In the genomic region with DNA sequence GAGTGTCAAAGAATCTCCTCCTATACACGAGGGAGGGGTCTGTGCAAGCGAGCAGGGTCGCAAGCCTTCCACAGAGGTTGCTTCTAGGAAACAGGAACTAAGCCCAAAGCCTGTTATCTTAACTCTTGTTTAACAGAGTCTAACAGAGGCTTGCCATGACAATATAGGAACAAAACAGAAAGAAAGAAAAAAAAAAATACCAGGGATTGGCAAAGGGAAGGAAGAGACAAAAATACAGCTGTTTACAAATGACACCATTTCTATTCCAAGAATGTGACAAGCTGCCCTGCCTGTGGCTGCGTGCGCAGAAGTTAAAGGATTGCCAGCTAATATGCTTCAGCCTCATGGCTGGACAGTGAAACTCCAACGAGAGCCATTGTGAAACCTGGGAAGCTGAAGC, we compare ENCODE assay signal across 10 mouse cellular contexts.
DNase-seq lines count a peak whose midpoint lies in the region; ATAC-seq and TF ChIP-seq lines count a peak whose summit lies in the region.
"Had no signal": no experiment of that assay in that cellular context is flagged by ENCODE, and none has a peak within 500 bp of the region (broad histone marks: within the 10 kb centered on the region; RNA-seq: fewer than 3 reads in every experiment).

No protein-coding gene starts in this region.

- no peak overlapping the region for H3K4me2 ChIP-seq in limb, embryonic 13.5 days (replicated peaks)
- peak overlapping the region; percentile 22 for H3K4me2 ChIP-seq in heart, embryonic 13.5 days
- no peak overlapping the region for H3K4me2 ChIP-seq in lung, embryonic 15.5 days
- H3K4me2 ChIP-seq in stomach, postnatal 0 days (replicated peaks; ENCODE audit: low read depth): no peak overlapping the region
- H3K4me2 ChIP-seq: midbrain, embryonic 12.5 days; neural tube, embryonic 15.5 days had no signal

- peak overlapping the region; percentile 39; the same call in 1 of the 2 replicates for H3K27ac ChIP-seq in limb, embryonic 13.5 days
- H3K27ac ChIP-seq in limb, embryonic 10.5 days: no peak overlapping the region
- peak overlapping the region; percentile 51 for H3K27ac ChIP-seq in heart, embryonic 13.5 days (replicated peaks)
- H3K27ac ChIP-seq in lung, embryonic 15.5 days: peak overlapping the region; percentile 78
- no peak overlapping the region for H3K27ac ChIP-seq in stomach, postnatal 0 days (replicated peaks)
- H3K27ac ChIP-seq: midbrain, embryonic 12.5 days; neural tube, embryonic 15.5 days had no signal

- TF ChIP-seq EP300 in stomach, postnatal 0 days (optimal IDR thresholded peaks at IDR 0.05): no peak

- no peak overlapping the region for H3K9ac ChIP-seq in limb, embryonic 13.5 days
- no peak overlapping the region for H3K9ac ChIP-seq in heart, embryonic 13.5 days
- no peak overlapping the region for H3K9ac ChIP-seq in lung, embryonic 15.5 days
- H3K9ac ChIP-seq in stomach, postnatal 0 days (ENCODE audit: low read length): no peak overlapping the region
- H3K9ac ChIP-seq: midbrain, embryonic 12.5 days; neural tube, embryonic 15.5 days had no signal

- ATAC-seq in limb, embryonic 13.5 days (ENCODE audit: low FRiP score, low read depth): no peak
- ATAC-seq in heart, embryonic 13.5 days (ENCODE audit: extremely low read depth, insufficient number of reproducible peaks, low FRiP score, low TSS enrichment): no peak
- ATAC-seq in lung, embryonic 15.5 days (ENCODE audit: borderline replicate concordance, extremely low read depth, low FRiP score, low TSS enrichment): peak; percentile 39; the same call in 1 of the 2 replicates
- peak; percentile 43 for ATAC-seq in stomach, postnatal 0 days (ENCODE audit: low FRiP score, low TSS enrichment)
- ATAC-seq in frontal cortex, adult (ENCODE audit: low TSS enrichment): no peak

- no peaks in the 10 kb centered on the region for H3K27me3 ChIP-seq in limb, embryonic 13.5 days
- H3K27me3 ChIP-seq in limb, embryonic 10.5 days (ENCODE audit: low read depth, poor library complexity, severe bottlenecking): no peaks in the 10 kb centered on the region
- no peaks in the 10 kb centered on the region for H3K27me3 ChIP-seq in heart, embryonic 13.5 days (replicated peaks)
- no peaks in the 10 kb centered on the region for H3K27me3 ChIP-seq in lung, embryonic 15.5 days
- H3K27me3 ChIP-seq in stomach, postnatal 0 days (ENCODE audit: control insufficient read depth, insufficient read depth, low read length): no peaks in the 10 kb centered on the region
- H3K27me3 ChIP-seq: midbrain, embryonic 12.5 days; neural tube, embryonic 15.5 days had no signal

- H3K36me3 ChIP-seq in limb, embryonic 13.5 days: 0 out of 2 replicates have a peak, but pooled peaks cover 7% of the 10 kb centered on the region
- no peaks in the 10 kb centered on the region for H3K36me3 ChIP-seq in limb, embryonic 10.5 days
- H3K36me3 ChIP-seq in heart, embryonic 13.5 days: no peaks in the 10 kb centered on the region
- no peaks in the 10 kb centered on the region for H3K36me3 ChIP-seq in lung, embryonic 15.5 days
- no peaks in the 10 kb centered on the region for H3K36me3 ChIP-seq in stomach, postnatal 0 days (ENCODE audit: control insufficient read depth, insufficient read depth, low read length)
- H3K36me3 ChIP-seq: midbrain, embryonic 12.5 days; neural tube, embryonic 15.5 days had no signal

- no peaks in the 10 kb centered on the region; the same call in 1 of the 2 replicates for H3K9me3 ChIP-seq in limb, embryonic 13.5 days
- H3K9me3 ChIP-seq in limb, embryonic 10.5 days (replicated peaks): no peaks in the 10 kb centered on the region
- H3K9me3 ChIP-seq in heart, embryonic 13.5 days: no peaks in the 10 kb centered on the region
- no peaks in the 10 kb centered on the region for H3K9me3 ChIP-seq in lung, embryonic 15.5 days
- no peaks in the 10 kb centered on the region for H3K9me3 ChIP-seq in stomach, postnatal 0 days (ENCODE audit: control insufficient read depth, low read length)
- H3K9me3 ChIP-seq: midbrain, embryonic 12.5 days; neural tube, embryonic 15.5 days had no signal

- no peak for TF ChIP-seq CTCF in stomach, postnatal 0 days (IDR thresholded peaks at IDR 0.05; ENCODE audit: low read depth)

- no peak for DNase-seq in limb, embryonic 10.5 days (ENCODE audit: low spot score)
- DNase-seq in stomach, postnatal 0 days (ENCODE audit: low spot score): peak; percentile 58
- DNase-seq in embryo, embryonic 10 days (ENCODE audit: low spot score): no peak
- DNase-seq: thymus, postnatal 4 days had no signal

- WGBS in limb, embryonic 13.5 days: 76% methylated on average over 6 of the region's 6 CpGs
- 85% methylated on average over 6 of the region's 6 CpGs for WGBS in limb, embryonic 10.5 days
- WGBS in heart, embryonic 13.5 days: 46% methylated on average over 6 of the region's 6 CpGs
- WGBS in lung, embryonic 15.5 days: 32% methylated on average over 6 of the region's 6 CpGs
- WGBS in stomach, postnatal 0 days: 36% methylated on average over 6 of the region's 6 CpGs

- H3K4me3 ChIP-seq in limb, embryonic 13.5 days: no peak overlapping the region
- no peak overlapping the region for H3K4me3 ChIP-seq in limb, embryonic 10.5 days
- no peak overlapping the region for H3K4me3 ChIP-seq in heart, embryonic 13.5 days
- no peak overlapping the region for H3K4me3 ChIP-seq in lung, embryonic 15.5 days
- H3K4me3 ChIP-seq in stomach, postnatal 0 days (ENCODE audit: low read depth, low read length): no peak overlapping the region
- H3K4me3 ChIP-seq: midbrain, embryonic 12.5 days; neural tube, embryonic 15.5 days had no signal

- H3K4me1 ChIP-seq in limb, embryonic 13.5 days: peaks cover 25% of the 10 kb centered on the region
- peaks cover 25% of the 10 kb centered on the region for H3K4me1 ChIP-seq in limb, embryonic 10.5 days
- peaks cover 42% of the 10 kb centered on the region for H3K4me1 ChIP-seq in heart, embryonic 13.5 days
- H3K4me1 ChIP-seq in lung, embryonic 15.5 days: peaks cover 43% of the 10 kb centered on the region
- H3K4me1 ChIP-seq in stomach, postnatal 0 days (replicated peaks; ENCODE audit: control insufficient read depth, insufficient read depth): peaks cover 3% of the 10 kb centered on the region; the same call in 1 of the 2 replicates

Comparison
In these comparisons a context has a peak if more than half of its experiments do, and no peak if none do; other contexts are left out.
1. H3K27ac ChIP-seq: peak in limb, embryonic 13.5 days (single experiment), heart, embryonic 13.5 days (single experiment) and lung, embryonic 15.5 days (single experiment); none in limb, embryonic 10.5 days (single experiment) and stomach, postnatal 0 days (single experiment).
2. ATAC-seq: peak in lung, embryonic 15.5 days (single experiment) and stomach, postnatal 0 days (single experiment); none in limb, embryonic 13.5 days (single experiment), heart, embryonic 13.5 days (single experiment) and frontal cortex, adult (single experiment).